Mouse (Mus musculus) CH12.LX (cell line): ENCODE measurements around the gene Scrn3. TPM values are rescaled to one million over a fixed set of nuclear protein-coding genes. Genes with fewer than 3 reads are reported as not detected.

Experiments used
- DNase-seq: peaks from one replicate; pipeline ENCODE4 v3.0.0-alpha.2; 2013; ENCODE audit errors: extremely low read depth
- H3K27ac ChIP-seq: 2 replicates; pipeline ENCODE4 v1.5.1; 2012; ENCODE audit warnings: low read depth, mild to moderate bottlenecking, control low read depth, moderate library complexity; ENCODE audit not compliant: insufficient read depth
- H3K27me3 ChIP-seq: replicated peaks from 2 replicates; pipeline ENCODE3; 2012; ENCODE audit warnings: inconsistent platforms
- H3K36me3 ChIP-seq, 2 experiments: replicated peaks in 1 of 2; 2 replicates each; pipeline versions ENCODE3 to v1.6.1; 2012; ENCODE audit warnings: inconsistent platforms in 1 of 2, low read length in 1 of 2, mild to moderate bottlenecking in 1 of 2, mixed read lengths in 1 of 2, moderate library complexity in 1 of 2; ENCODE audit not compliant: control insufficient read depth in 1 of 2, insufficient read depth in 1 of 2
- H3K4me1 ChIP-seq, 2 experiments: 2 replicates each; pipeline ENCODE4 v1.6.1; 2012; ENCODE audit warnings: inconsistent platforms in 1 of 2, moderate library complexity in 1 of 2; ENCODE audit not compliant: insufficient read depth in 2 of 2, control insufficient read depth in 1 of 2
- H3K4me2 ChIP-seq: 2 replicates; pipeline ENCODE4 v1.6.1; 2012; ENCODE audit warnings: low read depth, mild to moderate bottlenecking, control low read depth; ENCODE audit not compliant: poor library complexity, insufficient read depth, severe bottlenecking
- H3K4me3 ChIP-seq, 3 experiments: fragments of 150-350 bp in 1 of 3; sonication (generic) in 1 of 3; replicated peaks in 1 of 3; 2 replicates each; pipeline versions ENCODE3 to v1.5.1; 2011 to 2012; ENCODE audit warnings: low read depth in 2 of 3, low read length in 2 of 3, mild to moderate bottlenecking in 2 of 3, moderate library complexity in 2 of 3, control low read depth in 1 of 3, improper control_type of control experiment in 1 of 3, inconsistent platforms in 1 of 3, mixed read lengths in 1 of 3; ENCODE audit not compliant: poor library complexity in 1 of 3
- H3K79me2 ChIP-seq: replicated peaks from 2 replicates; pipeline ENCODE4 v1.6.1; 2012; ENCODE audit warnings: mild to moderate bottlenecking, moderate library complexity; ENCODE audit not compliant: control insufficient read depth, poor library complexity, insufficient read depth, severe bottlenecking; ENCODE audit errors: extremely low read depth
- H3K9ac ChIP-seq: 2 replicates; pipeline ENCODE4 v1.6.1; 2012; ENCODE audit warnings: low read depth, mild to moderate bottlenecking, control low read depth, moderate library complexity; ENCODE audit not compliant: insufficient read depth
- H3K9me3 ChIP-seq: replicated peaks from 2 replicates; pipeline ENCODE3; 2012; ENCODE audit warnings: low read length, inconsistent platforms, mixed read lengths
- CHD1 ChIP-seq: IDR thresholded peaks from 2 replicates; pipeline ENCODE4 v1.6.1; 2012; ENCODE audit warnings: low read depth, low read length, improper control_type of control experiment, inconsistent platforms
- E2F4 ChIP-seq: IDR thresholded peaks from 2 replicates; pipeline ENCODE4 v1.6.1; 2011; ENCODE audit warnings: low read depth, low read length, improper control_type of control experiment; ENCODE audit not compliant: insufficient replicate concordance
- ETS1 ChIP-seq: conservative IDR thresholded peaks from 2 replicates; pipeline ENCODE4 v1.6.1; 2012; ENCODE audit warnings: low read depth, mild to moderate bottlenecking, inconsistent platforms, low read length, improper control_type of control experiment, moderate library complexity
- GABPA ChIP-seq: IDR thresholded peaks from 2 replicates; pipeline ENCODE4 v1.6.1; 2012; ENCODE audit warnings: low read depth, low read length, improper control_type of control experiment, inconsistent platforms; ENCODE audit not compliant: insufficient replicate concordance
- HCFC1 ChIP-seq: IDR thresholded peaks from 2 replicates; pipeline ENCODE4 v1.6.1; 2012; ENCODE audit warnings: low read depth, mild to moderate bottlenecking, inconsistent platforms, low read length, improper control_type of control experiment
- IRF4 ChIP-seq: IDR thresholded peaks from 2 replicates; pipeline ENCODE4 v1.6.1; 2014; ENCODE audit warnings: low read depth, mild to moderate bottlenecking, inconsistent platforms, low read length, improper control_type of control experiment
- JUND ChIP-seq: conservative IDR thresholded peaks from 2 replicates; pipeline ENCODE4 v1.6.1; 2011; ENCODE audit warnings: low read depth, low read length, improper control_type of control experiment
- MAFK ChIP-seq: IDR thresholded peaks from 2 replicates; pipeline ENCODE4 v1.6.1; 2011; ENCODE audit warnings: low read length, improper control_type of control experiment; ENCODE audit not compliant: insufficient replicate concordance
- MAZ ChIP-seq: IDR thresholded peaks from 2 replicates; pipeline ENCODE4 v1.6.1; 2012; ENCODE audit warnings: low read depth, mild to moderate bottlenecking, inconsistent platforms, low read length, improper control_type of control experiment, moderate library complexity
- MXI1 ChIP-seq: IDR thresholded peaks from 2 replicates; pipeline ENCODE4 v1.6.1; 2011; ENCODE audit warnings: mild to moderate bottlenecking, low read depth, low read length, improper control_type of control experiment
- NELFE ChIP-seq: IDR thresholded peaks from 2 replicates; pipeline ENCODE4 v1.6.1; 2011; ENCODE audit warnings: low read depth, low read length, improper control_type of control experiment
- NRF1 ChIP-seq: IDR thresholded peaks from 2 replicates; pipeline ENCODE4 v1.6.1; 2014; ENCODE audit warnings: low read depth, mild to moderate bottlenecking, inconsistent platforms, low read length, improper control_type of control experiment, moderate library complexity
- PAX5 ChIP-seq: IDR thresholded peaks from 2 replicates; pipeline ENCODE4 v1.6.1; 2012; ENCODE audit warnings: low read length, inconsistent platforms, mixed read lengths
- POLR2A ChIP-seq: IDR thresholded peaks from 2 replicates; pipeline ENCODE4 v1.6.1; 2011; ENCODE audit warnings: low read depth, mild to moderate bottlenecking, improper control_type of control experiment, low read length
- POLR2AphosphoS2 ChIP-seq: IDR thresholded peaks from 2 replicates; pipeline ENCODE4 v1.6.1; 2011; ENCODE audit warnings: low read depth, low read length, improper control_type of control experiment
- RAD21 ChIP-seq: IDR thresholded peaks from 2 replicates; pipeline ENCODE4 v1.6.1; 2011; ENCODE audit warnings: low read depth, mild to moderate bottlenecking, low read length, improper control_type of control experiment, moderate library complexity
- SIN3A ChIP-seq: IDR thresholded peaks from 2 replicates; pipeline ENCODE4 v1.6.1; 2012; ENCODE audit warnings: low read length, improper control_type of control experiment, inconsistent platforms
- TBP ChIP-seq: conservative IDR thresholded peaks from 2 replicates; pipeline ENCODE4 v1.6.1; 2011; ENCODE audit warnings: low read depth, low read length, improper control_type of control experiment
- TCF12 ChIP-seq: IDR thresholded peaks from 2 replicates; pipeline ENCODE4 v1.6.1; 2014; ENCODE audit warnings: low read depth, mild to moderate bottlenecking, inconsistent platforms, low read length, improper control_type of control experiment
- UBTF ChIP-seq: IDR thresholded peaks from 2 replicates; pipeline ENCODE4 v1.6.1; 2012; ENCODE audit warnings: low read depth, mild to moderate bottlenecking, inconsistent platforms, low read length, improper control_type of control experiment, moderate library complexity
- USF1 ChIP-seq: IDR thresholded peaks from 2 replicates; pipeline ENCODE4 v1.6.1; 2014; ENCODE audit warnings: low read depth, mild to moderate bottlenecking, inconsistent platforms, low read length, improper control_type of control experiment
- USF2 ChIP-seq: conservative IDR thresholded peaks from 2 replicates; pipeline ENCODE4 v1.6.1; 2011; ENCODE audit warnings: low read depth, low read length, improper control_type of control experiment
- ZC3H11A ChIP-seq: IDR thresholded peaks from 2 replicates; pipeline ENCODE4 v1.6.1; 2012; ENCODE audit warnings: low read depth, mild to moderate bottlenecking, inconsistent platforms, low read length, improper control_type of control experiment
- ZMIZ1 ChIP-seq: IDR thresholded peaks from 2 replicates; pipeline ENCODE4 v1.6.1; 2012; ENCODE audit warnings: low read depth, mild to moderate bottlenecking, inconsistent platforms, low read length, improper control_type of control experiment
- dilution Hi-C: fragments of 300-500 bp; cut with MboI; formaldehyde crosslinking; loops from 2 replicates; pipeline ENCODE4 v1.14.3; 2020; ENCODE audit warnings: low sequenced_read_pairs; ENCODE audit not compliant: extremely low pct_unique_long_range_greater_than_20kb, extremely low pct_ligation_motif_present
- in situ Hi-C: fragments of 300-500 bp; cut with MboI; formaldehyde crosslinking; loops from 3 replicates; pipeline ENCODE4 v1.14.3; 2019; ENCODE audit warnings: low sequenced_read_pairs, low pct_ligation_motif_present, low pct_unique_long_range_greater_than_20kb, mixed read lengths
- polyA plus RNA-seq: library from polyadenylated mRNA; unstranded; fragments of >175 nt; gene quantifications from 2 replicates; pipeline ENCODE4 v1.2.1, GENCODE M21; 2012; ENCODE audit warnings: low read depth; ENCODE audit not compliant: insufficient read length
- total RNA-seq, 2 experiments: library from RNA; depleted of rRNA; stranded (reverse); fragments of 300-350 nt in 1 of 2; fragments of >200 nt in 1 of 2; gene quantifications; 2 replicates each; pipeline ENCODE4 v1.2.3; 2012 to 2014

The Scrn3 gene
- total and polyA plus RNA-seq, 3 experiments: 6.6 to 14.8 (median 11.1) TPM

DNA sequence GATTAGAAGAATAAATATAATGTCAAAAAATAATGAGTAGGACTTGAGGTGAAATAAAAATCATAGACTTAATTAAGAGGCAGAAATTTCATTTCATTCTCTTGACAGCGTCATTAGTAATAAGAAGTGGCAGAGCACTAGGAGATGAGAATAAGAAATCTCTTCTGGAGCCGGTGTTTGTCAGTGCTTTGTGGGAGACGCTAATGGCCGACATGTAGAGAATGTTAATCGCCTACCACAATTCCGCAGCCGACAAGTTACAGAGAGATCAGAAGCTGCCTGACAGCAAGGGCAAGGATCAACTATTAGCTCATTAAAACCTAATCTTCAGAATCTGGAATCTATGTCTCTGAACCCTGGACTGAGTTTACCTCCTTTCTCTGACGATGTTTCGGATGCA is 35.4 kb downstream of the Scrn3 start:
- dilution Hi-C loops: no loop called here
- Histone ChIP-seq H3K27me3 (no peaks in the 10 kb centered on the region), H3K27ac (no peak overlapping the region), H3K79me2 (no peaks in the 10 kb centered on the region), H3K4me2 (no peak overlapping the region), H3K4me3 (no peak overlapping the region), H3K4me1 (peaks cover 0 to 5% of the 10 kb centered on the region in 2 experiments; a peak in 1 of 4 replicates), H3K36me3 (peaks cover 0 to 4% of the 10 kb centered on the region in 2 experiments), H3K9ac (no peak overlapping the region), H3K9me3 (no peaks in the 10 kb centered on the region)
- in situ Hi-C loops: no loop called here
- no peak for DNase-seq
- no peak for TF ChIP-seq JUND
- no peak for TF ChIP-seq RAD21
- no peak for TF ChIP-seq IRF4
- no peak for TF ChIP-seq MAZ
- no peak for TF ChIP-seq CHD1
- no peak for TF ChIP-seq HCFC1
- TF ChIP-seq GABPA: no peak
- no peak for TF ChIP-seq SIN3A
- TF ChIP-seq MXI1: no peak
- TF ChIP-seq ZMIZ1: no peak
- TF ChIP-seq E2F4: no peak
- TF ChIP-seq ZC3H11A: no peak
- no peak for TF ChIP-seq MAFK

DNA sequence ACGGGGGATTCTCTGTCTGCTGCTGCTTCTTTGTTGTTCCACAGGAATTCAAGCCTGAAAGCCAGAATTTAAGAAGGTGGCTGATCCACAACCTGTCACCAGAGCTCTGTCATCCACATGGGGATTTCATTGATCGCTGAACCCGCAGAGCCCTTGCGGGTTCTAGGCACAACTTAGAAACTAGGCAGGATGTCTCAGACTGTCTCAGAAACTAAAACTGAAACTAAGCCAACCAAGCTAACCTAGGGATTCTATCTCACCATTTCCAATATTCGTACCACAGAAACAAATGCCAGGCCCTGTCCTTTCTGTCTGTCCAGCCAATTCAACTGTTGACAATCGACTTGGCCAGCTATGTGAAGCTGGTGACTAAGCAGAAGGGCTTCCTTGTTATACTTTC is 35.8 kb downstream of the Scrn3 start:
- peaks cover 0 to 5% of the 10 kb centered on the region in 2 experiments; a peak in 1 of 4 replicates for H3K4me1 ChIP-seq
- dilution Hi-C loops (no loop called here), in situ Hi-C loops (no loop called here)
- no peak overlapping the region for H3K27ac ChIP-seq
- no peak for DNase-seq
- no peaks in the 10 kb centered on the region for H3K27me3 ChIP-seq
- TF ChIP-seq ETS1: no peak
- H3K79me2 ChIP-seq: no peaks in the 10 kb centered on the region
- H3K4me2 ChIP-seq: no peak overlapping the region; the same call in 1 of the 2 replicates
- no peak overlapping the region for H3K9ac ChIP-seq
- H3K4me3 ChIP-seq: no peak overlapping the region
- no peaks in the 10 kb centered on the region for H3K9me3 ChIP-seq
- peaks cover 0 to 6% of the 10 kb centered on the region in 2 experiments for H3K36me3 ChIP-seq

GRCm38 (mm10) chr2:73351496-73351895 is 39.1 kb downstream of the Scrn3 start:
- Histone ChIP-seq H3K4me2 (no peak overlapping the region), H3K4me1 (peaks cover 0 to 5% of the 10 kb centered on the region in 2 experiments; a peak in 1 of 4 replicates), H3K79me2 (no peaks in the 10 kb centered on the region), H3K9ac (no peak overlapping the region), H3K36me3 (peaks cover 0 to 13% of the 10 kb centered on the region in 2 experiments), H3K27me3 (no peaks in the 10 kb centered on the region), H3K4me3 (no peak overlapping the region), H3K27ac (no peak overlapping the region), H3K9me3 (no peaks in the 10 kb centered on the region)
- TF ChIP-seq USF1 (no peak), UBTF (no peak), TBP (no peak), POLR2A (no peak), IRF4 (no peak), USF2 (no peak), E2F4 (no peak), ZC3H11A (no peak), NRF1 (no peak), CHD1 (no peak), MXI1 (no peak), PAX5 (no peak), MAZ (no peak), TCF12 (no peak), JUND (no peak), GABPA (no peak), NELFE (no peak), ETS1 (no peak), POLR2AphosphoS2 (no peak)
- dilution Hi-C loops (no loop called here), in situ Hi-C loops (no loop called here)
- no peak for DNase-seq
